ENCODE assay signal across 22 mouse cellular contexts in the genomic region with DNA sequence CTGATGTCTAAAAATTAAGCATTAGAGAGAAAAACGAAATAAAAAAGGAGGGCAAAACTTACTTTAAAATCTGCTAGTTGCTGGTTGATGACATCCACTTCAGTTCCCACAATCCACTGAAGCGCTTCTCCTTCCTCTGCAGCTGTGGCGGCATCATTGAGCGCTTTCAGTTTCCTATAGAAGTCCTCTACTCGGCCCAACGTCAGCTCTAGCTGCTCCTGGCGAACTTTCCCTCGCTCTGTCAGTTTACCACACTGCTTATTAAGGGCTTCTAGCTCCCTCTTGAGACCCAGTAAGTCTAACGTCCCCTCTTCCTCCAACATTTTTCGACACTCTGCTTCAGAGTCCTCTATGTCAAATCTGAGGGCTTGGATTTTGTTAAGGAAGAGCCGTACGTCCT.
"Had no signal": no experiment of that assay in that cellular context is flagged by ENCODE, and none has a peak within 500 bp of the region (broad histone marks: within the 10 kb centered on the region; RNA-seq: fewer than 3 reads in every experiment).

No protein-coding gene starts in this region.

- DNase-seq: kidney, adult 11 months; kidney, adult 8-10 months; kidney, postnatal 10 days; kidney, postnatal 36 days; layer of hippocampus, adult 9-11 months; liver; liver, embryonic 13.5 days; lung, postnatal 14 days; lung, postnatal 4 days; midbrain, embryonic 14.5 days; right cerebral cortex, adult 18-20 months; right cerebral cortex, postnatal 14 days; right cerebral cortex, postnatal 4 days; spleen, adult 18-20 months; thymus, postnatal 25 days had no signal

- H3K27me3 ChIP-seq: kidney, embryonic 15.5 days; limb, embryonic 13.5 days; liver, embryonic 13.5 days; lung, embryonic 15.5 days; neural tube, embryonic 12.5 days; neural tube, embryonic 15.5 days had no signal

- H3K27ac ChIP-seq: kidney, embryonic 15.5 days; limb, embryonic 10.5 days; limb, embryonic 13.5 days; liver, embryonic 13.5 days; lung, embryonic 15.5 days; neural tube, embryonic 12.5 days; neural tube, embryonic 15.5 days had no signal

- H3K4me1 ChIP-seq: neural tube, embryonic 12.5 days; neural tube, embryonic 15.5 days had no signal

- H3K9me3 ChIP-seq: kidney, embryonic 15.5 days; limb, embryonic 10.5 days; limb, embryonic 13.5 days; liver, embryonic 13.5 days; lung, embryonic 15.5 days; neural tube, embryonic 12.5 days; neural tube, embryonic 15.5 days had no signal

- H3K4me3 ChIP-seq: kidney, embryonic 15.5 days; limb, embryonic 10.5 days; limb, embryonic 13.5 days; liver, embryonic 13.5 days; lung, embryonic 15.5 days; neural tube, embryonic 12.5 days; neural tube, embryonic 15.5 days had no signal

- H3K4me2 ChIP-seq: kidney, embryonic 15.5 days; limb, embryonic 13.5 days; liver, embryonic 13.5 days; lung, embryonic 15.5 days; midbrain, embryonic 11.5 days; neural tube, embryonic 12.5 days; neural tube, embryonic 15.5 days had no signal

- H3K9ac ChIP-seq: kidney, embryonic 15.5 days; limb, embryonic 13.5 days; liver, embryonic 13.5 days; lung, embryonic 15.5 days; neural tube, embryonic 12.5 days; neural tube, embryonic 15.5 days had no signal
